Mouse (Mus musculus): ENCODE data around the gene Dysf. TPM values are rescaled to one million over a fixed set of nuclear protein-coding genes. Genes with fewer than 3 reads are reported as not detected.

The Dysf gene
- total and polyA plus RNA-seq, 3 experiments: 51.1 to 100 (median 87.4) TPM

DNA sequence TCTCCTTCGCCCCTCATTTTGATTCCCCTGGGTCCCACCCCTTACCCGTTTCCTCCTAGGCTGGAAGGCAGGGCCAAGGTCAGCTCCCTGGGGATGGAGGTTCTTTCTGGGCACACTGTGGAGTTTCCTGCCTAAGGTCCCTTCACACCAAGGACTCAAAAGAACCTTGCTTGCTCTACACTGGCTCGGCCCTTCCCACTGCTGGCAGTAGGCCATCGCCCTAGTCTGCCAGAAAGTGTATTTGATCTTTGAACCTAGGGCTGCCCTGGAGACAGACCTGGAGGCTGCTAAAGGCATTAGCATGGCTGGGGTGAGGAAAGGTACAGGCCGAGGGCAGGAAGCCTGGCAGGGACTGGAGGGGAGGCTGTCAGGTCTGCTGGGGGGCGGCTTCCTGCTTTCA is 225.4 kb downstream of the Dysf start:
- TF ChIP-seq POLR2A (IDR thresholded peaks at IDR 0.05; ENCODE audit: insufficient read depth, low read depth, low read length): no peak
- TF ChIP-seq CTCF (IDR thresholded peaks at IDR 0.05): no peak
- TF ChIP-seq EP300 (IDR thresholded peaks at IDR 0.05; ENCODE audit: insufficient read depth, low read depth, low read length): no peak
- 33% methylated on average over 6 of the region's 6 CpGs for WGBS
- no peak overlapping the region for H3K4me3 ChIP-seq
- no peaks in the 10 kb centered on the region for H3K79me2 ChIP-seq (replicated peaks; ENCODE audit: control insufficient read depth, insufficient read depth, low read length)
- H3K36me3 ChIP-seq (ENCODE audit: control insufficient read depth, insufficient read depth, low read length): no peaks in the 10 kb centered on the region
- intact Hi-C loops (cut with DNase I): no loop called here
- DNase-seq: peak; percentile 40 to 47
- no peaks in the 10 kb centered on the region for H3K27me3 ChIP-seq (ENCODE audit: control insufficient read depth, insufficient read depth, low read length)
- peak overlapping the region; percentile 45 for H3K27ac ChIP-seq
- H3K9ac ChIP-seq (ENCODE audit: low read depth, low read length): 0 out of 2 replicates have a peak overlapping the region, but pooled peaks have one; percentile 3
- peaks cover 6% of the 10 kb centered on the region; the same call in 1 of the 2 replicates for H3K4me1 ChIP-seq (ENCODE audit: control insufficient read depth, insufficient read depth, low read length)

DNA sequence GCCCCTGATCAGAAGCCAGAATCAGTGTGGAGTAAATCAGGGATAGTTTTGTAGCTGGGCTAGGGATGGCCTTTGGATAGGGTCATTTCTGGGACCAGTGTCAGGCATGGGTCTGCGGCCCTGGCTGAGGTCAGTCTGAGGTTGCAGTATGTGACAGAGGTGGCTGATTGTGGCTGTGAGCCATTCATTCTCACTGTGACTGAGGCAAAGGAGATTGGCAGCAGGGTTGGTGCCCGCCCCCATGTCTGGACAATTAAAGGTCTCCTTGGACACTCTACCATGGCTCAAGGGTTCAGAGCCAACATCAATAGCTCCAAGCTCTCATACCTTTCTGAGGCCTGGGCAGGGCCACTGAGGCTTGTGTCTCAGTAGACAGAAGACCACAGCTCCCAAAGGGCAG is 227.0 kb downstream of the Dysf start:
- intact Hi-C loops (cut with DNase I): no loop called here
- Histone ChIP-seq H3K36me3 (ENCODE audit: control insufficient read depth, insufficient read depth, low read length) (no peaks in the 10 kb centered on the region), H3K9ac (ENCODE audit: low read depth, low read length) (no peak overlapping the region), H3K27me3 (ENCODE audit: control insufficient read depth, insufficient read depth, low read length) (no peaks in the 10 kb centered on the region), H3K79me2 (replicated peaks; ENCODE audit: control insufficient read depth, insufficient read depth, low read length) (no peaks in the 10 kb centered on the region), H3K4me1 (ENCODE audit: control insufficient read depth, insufficient read depth, low read length) (peaks cover 6% of the 10 kb centered on the region; the same call in 1 of the 2 replicates), H3K4me3 (no peak overlapping the region), H3K27ac (peak overlapping the region; percentile 68)
- WGBS: 77% methylated on average over 2 of the region's 2 CpGs
- peak in 1 of 2 experiments; percentile 47 for DNase-seq
- TF ChIP-seq CTCF (IDR thresholded peaks at IDR 0.05) (no peak), POLR2A (IDR thresholded peaks at IDR 0.05; ENCODE audit: insufficient read depth, low read depth, low read length) (0 out of 2 replicates have a peak, but pooled peaks have one; percentile 9), EP300 (IDR thresholded peaks at IDR 0.05; ENCODE audit: insufficient read depth, low read depth, low read length) (no peak)

DNA sequence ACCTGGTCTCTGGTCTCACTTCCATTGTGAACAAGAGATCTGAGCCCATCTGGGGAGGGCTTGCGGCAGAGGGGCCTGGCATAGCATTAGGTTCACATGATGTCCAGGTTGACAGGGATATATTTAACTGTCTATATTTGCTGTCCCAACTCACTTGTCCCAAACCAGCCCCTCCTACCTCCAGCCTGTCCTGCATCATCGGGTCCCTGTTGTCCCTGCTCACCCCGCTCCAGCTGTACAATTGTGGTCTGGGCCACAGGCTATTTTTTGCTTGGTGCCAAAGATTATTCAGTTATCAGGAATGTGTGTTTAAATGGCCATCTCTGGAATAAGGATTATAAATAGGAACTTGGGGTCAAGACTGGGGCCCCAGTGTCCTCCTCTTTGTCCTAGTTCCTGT is 235.0 kb downstream of the Dysf start:
- peak; percentile 90 for TF ChIP-seq EP300 (IDR thresholded peaks at IDR 0.05; ENCODE audit: insufficient read depth, low read depth, low read length)
- TF ChIP-seq POLR2A (IDR thresholded peaks at IDR 0.05; ENCODE audit: insufficient read depth, low read depth, low read length): peak; percentile 47; the same call in 1 of the 2 replicates
- TF ChIP-seq CTCF (IDR thresholded peaks at IDR 0.05): no peak
- intact Hi-C loops (cut with DNase I): loop anchor here (2.0 kb wide), 1 partner anchor 17 kb away; no protein-coding TSS in a partner anchor
- WGBS: 43% methylated on average over 3 of the region's 3 CpGs

DNA sequence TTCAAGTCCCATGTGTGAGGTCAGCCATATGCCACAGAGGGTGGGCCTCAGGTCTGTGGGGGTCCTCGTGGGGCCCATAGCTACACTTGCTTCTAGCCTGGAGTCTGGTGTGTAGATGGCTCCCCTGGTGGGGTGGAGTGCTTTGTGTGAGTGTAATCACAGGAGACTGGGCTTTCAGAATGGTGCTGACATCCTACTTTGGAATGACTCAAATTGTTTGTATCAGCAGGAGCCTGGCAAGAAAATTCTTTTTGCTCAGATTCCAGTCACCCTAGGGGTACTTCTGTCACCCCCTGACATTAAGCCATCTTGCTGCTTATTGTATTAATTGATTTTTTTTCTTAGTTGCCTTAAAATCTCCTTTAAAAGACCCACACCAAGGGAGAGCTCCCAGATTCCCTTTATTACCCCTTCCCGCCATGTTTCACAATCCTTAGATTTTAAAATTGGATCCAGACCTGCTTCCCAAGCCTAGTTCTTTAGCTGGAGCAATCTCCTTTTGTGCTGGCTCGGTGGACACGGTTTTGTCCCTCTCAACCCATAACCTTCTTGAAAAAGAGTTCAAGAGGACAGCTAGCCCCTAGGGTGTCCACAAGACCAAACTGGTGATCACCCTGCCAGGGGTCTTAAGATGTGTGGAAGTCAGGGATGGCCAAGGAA is 237.8 kb downstream of the Dysf start:
- no peaks in the 10 kb centered on the region for H3K79me2 ChIP-seq (replicated peaks; ENCODE audit: control insufficient read depth, insufficient read depth, low read length)
- WGBS: 78% methylated on average over 4 of the region's 4 CpGs
- peaks cover 6% of the 10 kb centered on the region for H3K4me1 ChIP-seq (ENCODE audit: control insufficient read depth, insufficient read depth, low read length)
- H3K4me3 ChIP-seq: no peak overlapping the region
- no peaks in the 10 kb centered on the region for H3K27me3 ChIP-seq (ENCODE audit: control insufficient read depth, insufficient read depth, low read length)
- intact Hi-C loops (cut with DNase I): no loop called here
- no peak overlapping the region for H3K9ac ChIP-seq (ENCODE audit: low read depth, low read length)
- no peaks in the 10 kb centered on the region for H3K36me3 ChIP-seq (ENCODE audit: control insufficient read depth, insufficient read depth, low read length)
- no peak overlapping the region for H3K27ac ChIP-seq
- no peak for DNase-seq
- TF ChIP-seq POLR2A (IDR thresholded peaks at IDR 0.05; ENCODE audit: insufficient read depth, low read depth, low read length): no peak
- TF ChIP-seq EP300 (IDR thresholded peaks at IDR 0.05; ENCODE audit: insufficient read depth, low read depth, low read length): no peak
- no peak for TF ChIP-seq CTCF (IDR thresholded peaks at IDR 0.05)

More for the DNA sequence above, 235.0 kb downstream of the Dysf start:
- H3K36me3 ChIP-seq (ENCODE audit: control insufficient read depth, insufficient read depth, low read length): no peaks in the 10 kb centered on the region
- H3K27ac ChIP-seq: peak overlapping the region; percentile 89
- H3K27me3 ChIP-seq (ENCODE audit: control insufficient read depth, insufficient read depth, low read length): no peaks in the 10 kb centered on the region
- no peaks in the 10 kb centered on the region for H3K79me2 ChIP-seq (replicated peaks; ENCODE audit: control insufficient read depth, insufficient read depth, low read length)
- peaks cover 6% of the 10 kb centered on the region for H3K4me1 ChIP-seq (ENCODE audit: control insufficient read depth, insufficient read depth, low read length)
- H3K9ac ChIP-seq (ENCODE audit: low read depth, low read length): no peak overlapping the region
- DNase-seq: peak in 1 of 2 experiments; percentile 78
- H3K4me3 ChIP-seq: no peak overlapping the region

DNA sequence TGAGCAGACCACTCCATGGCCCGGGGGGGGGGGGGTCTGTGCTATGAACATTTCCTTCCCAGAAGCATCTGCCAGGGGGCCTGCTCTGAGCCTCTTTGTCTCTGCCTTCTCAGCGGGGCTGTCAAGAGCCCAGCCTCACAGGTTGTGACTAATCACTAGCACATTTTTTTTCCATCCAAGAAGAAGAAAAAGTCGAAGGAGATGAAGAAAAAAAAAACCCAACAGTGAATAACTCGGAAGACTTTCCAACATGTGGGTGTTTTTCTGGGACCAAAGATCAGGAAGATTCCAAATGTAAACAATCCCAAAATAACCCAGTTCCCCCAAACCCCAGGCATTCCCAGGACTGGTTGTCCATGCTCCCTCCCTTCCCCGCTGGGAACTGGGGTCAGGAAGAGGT is 238.6 kb downstream of the Dysf start:
- Histone ChIP-seq H3K4me1 (ENCODE audit: control insufficient read depth, insufficient read depth, low read length) (peaks cover 6% of the 10 kb centered on the region), H3K9ac (ENCODE audit: low read depth, low read length) (no peak overlapping the region), H3K27ac (no peak overlapping the region), H3K27me3 (ENCODE audit: control insufficient read depth, insufficient read depth, low read length) (no peaks in the 10 kb centered on the region), H3K4me3 (no peak overlapping the region), H3K36me3 (ENCODE audit: control insufficient read depth, insufficient read depth, low read length) (no peaks in the 10 kb centered on the region), H3K79me2 (replicated peaks; ENCODE audit: control insufficient read depth, insufficient read depth, low read length) (no peaks in the 10 kb centered on the region)
- intact Hi-C loops (cut with DNase I): no loop called here
- no peak for DNase-seq
- TF ChIP-seq EP300 (IDR thresholded peaks at IDR 0.05; ENCODE audit: insufficient read depth, low read depth, low read length) (no peak), CTCF (IDR thresholded peaks at IDR 0.05) (no peak), POLR2A (IDR thresholded peaks at IDR 0.05; ENCODE audit: insufficient read depth, low read depth, low read length) (no peak)
- 29% methylated on average over 5 of the region's 5 CpGs for WGBS

Other genes starting within 250 kb of the Dysf start
- gene Ankrd53, start 245.9 kb upstream of the Dysf start, total RNA-seq (2021): not detected
- gene Ankrd53, start 245.9 kb upstream of the Dysf start, polyA plus RNA-seq (2012; rRNA removed): 0.12 TPM in 1 of 2 replicates, not detected in the other
- gene Tex261, start 232.8 kb upstream of the Dysf start, total RNA-seq (2021): 100 to 1,000 TPM in 1 of 2 experiments, 10 to 100 TPM in 1; 90.6 to 102 TPM
- 126 and 156 TPM in 2 replicates for gene Tex261, start 232.8 kb upstream of the Dysf start, polyA plus RNA-seq (2012; rRNA removed)
- 10 to 100 TPM; 16.1 to 18.3 TPM for gene Nagk, start 213.6 kb upstream of the Dysf start, total RNA-seq (2021)
- gene Nagk, start 213.6 kb upstream of the Dysf start, polyA plus RNA-seq (2012; rRNA removed): 14.1 and 14.2 TPM in 2 replicates
- 10 to 100 TPM; 35.4 to 39.4 TPM for gene Paip2b, start 176.8 kb upstream of the Dysf start, total RNA-seq (2021)
- 13.4 and 31.8 TPM in 2 replicates for gene Paip2b, start 176.8 kb upstream of the Dysf start, polyA plus RNA-seq (2012; rRNA removed)
- 10 to 100 TPM; 55.0 to 55.2 TPM for gene Zfp638, start 141.5 kb upstream of the Dysf start, total RNA-seq (2021)
- gene Zfp638, start 141.5 kb upstream of the Dysf start, polyA plus RNA-seq (2012; rRNA removed): 7.3 and 17.2 TPM in 2 replicates

Measured in heart, adult 2 months (tissue).